Mouse (Mus musculus) adrenal gland (tissue): ENCODE measurements at regions not wholly inside any gene's neighbourhood (a gene's known extent, or its start where the extent isn't known, plus 50 kb on each side); places are given as distances from the start of the nearest gene placed in this dataset.
"Not testable (repeated sequence)": the region's sequence is repeated elsewhere in the genome, so short reads cannot be mapped to it uniquely, and the experiment has no call there.

Experiments
- intact Hi-C: fragments of 180-260 bp; cut with DNase I; formaldehyde crosslinking; loops from one replicate; pipeline ENCODE4 v1.15.1; 2025

DNA sequence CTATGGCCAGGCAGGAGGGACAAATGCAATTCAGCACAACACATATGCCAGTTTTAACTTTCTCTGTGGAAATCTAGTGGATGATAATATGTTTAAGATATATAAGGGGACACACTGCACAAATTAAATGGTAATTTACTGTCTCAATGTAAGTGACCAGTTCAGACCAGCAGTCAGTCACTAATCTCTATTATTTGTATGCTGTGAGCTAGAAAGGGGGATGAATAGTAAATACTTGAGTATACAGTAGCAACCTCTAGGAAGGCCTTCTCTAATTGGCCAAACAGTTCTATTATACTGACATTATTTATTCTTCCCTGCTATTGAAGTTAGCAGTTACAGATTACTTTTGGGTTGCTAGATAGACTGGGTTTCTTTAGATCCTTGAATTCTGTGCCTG is 391.2 kb downstream of the Fign start:
- intact Hi-C loops: no loop called here

DNA sequence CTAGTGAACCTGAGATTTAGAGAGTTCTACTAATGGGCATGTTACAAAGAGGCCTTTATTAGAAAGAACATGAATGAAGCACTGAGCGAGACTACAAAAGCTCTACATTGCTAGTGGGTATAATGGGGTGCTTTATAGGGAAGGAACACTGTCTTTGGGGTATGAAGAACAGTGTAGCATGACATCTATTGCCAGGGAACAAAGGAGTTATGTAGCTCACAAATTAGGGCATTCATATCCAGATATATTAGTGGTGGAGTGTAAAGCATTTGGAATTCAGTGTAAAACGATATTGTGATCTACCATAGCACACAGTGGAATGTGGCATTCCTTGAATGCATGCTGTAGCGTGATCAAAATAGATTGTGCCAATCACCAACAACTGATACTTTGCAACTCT is 391.7 kb downstream of the Fign start:
- intact Hi-C loops: no loop called here

DNA sequence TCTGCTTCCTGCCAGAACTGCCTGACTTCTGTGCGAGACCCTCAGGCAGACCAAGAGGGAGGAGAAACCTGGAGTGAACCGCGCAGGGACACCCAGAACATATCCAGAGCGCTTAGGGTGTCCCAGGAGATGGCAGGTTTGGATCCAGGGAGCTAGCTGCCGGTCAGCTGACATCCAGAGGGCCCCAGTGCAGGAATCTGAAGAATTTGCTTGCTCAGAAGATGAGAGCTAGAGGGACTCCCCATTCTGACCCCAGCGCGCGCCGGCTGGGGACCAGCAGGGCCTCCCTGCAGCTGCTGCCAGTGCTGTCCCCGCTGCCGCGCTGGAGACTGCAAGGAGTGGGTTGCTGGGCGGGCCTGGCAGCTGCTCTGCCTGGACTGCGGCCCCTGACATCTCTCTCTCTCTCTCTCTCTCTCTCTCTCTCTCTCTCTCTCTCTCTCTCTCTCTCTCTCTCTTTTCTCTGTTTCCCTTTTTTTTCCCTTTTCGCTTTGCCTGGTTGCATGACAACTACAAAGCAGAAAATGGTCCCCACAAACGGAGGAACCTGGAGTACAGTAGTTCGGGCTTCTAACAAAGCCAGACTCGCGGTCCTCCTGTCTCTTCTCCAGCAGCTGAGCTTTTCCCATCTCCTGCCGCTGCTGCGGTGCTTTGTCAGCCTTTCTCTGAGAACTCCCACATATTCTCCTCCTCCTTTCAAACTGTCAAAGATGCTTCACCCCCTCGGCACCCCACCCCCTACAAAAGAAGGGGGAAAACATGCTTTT is 395.3 kb downstream of the Fign start:
- intact Hi-C loops: loop anchor here (5.0 kb wide), 2 partner anchors 755 to 1155 kb away; no protein-coding TSS in a partner anchor

DNA sequence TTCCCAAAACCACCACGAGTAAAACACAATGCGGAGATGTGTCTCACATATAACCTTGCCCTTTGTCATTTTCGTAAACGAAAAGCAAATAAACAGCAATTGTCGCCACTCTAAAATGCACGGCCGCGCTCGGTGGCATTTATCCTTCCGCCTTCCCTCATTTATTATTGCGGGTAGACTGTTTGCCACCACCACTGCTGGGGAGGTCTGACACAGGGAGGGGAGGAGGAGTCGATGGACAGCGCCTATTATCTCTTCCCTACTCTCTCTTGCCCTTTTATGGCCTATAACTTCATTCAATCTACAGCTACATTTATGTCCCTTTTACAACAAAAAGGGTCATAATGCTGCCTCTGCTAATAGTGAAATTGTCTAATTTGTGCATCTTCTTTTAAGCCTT is 396.0 kb downstream of the Fign start:
- intact Hi-C loops: loop anchor here (5.0 kb wide), 2 partner anchors 755 to 1155 kb away; no protein-coding TSS in a partner anchor

DNA sequence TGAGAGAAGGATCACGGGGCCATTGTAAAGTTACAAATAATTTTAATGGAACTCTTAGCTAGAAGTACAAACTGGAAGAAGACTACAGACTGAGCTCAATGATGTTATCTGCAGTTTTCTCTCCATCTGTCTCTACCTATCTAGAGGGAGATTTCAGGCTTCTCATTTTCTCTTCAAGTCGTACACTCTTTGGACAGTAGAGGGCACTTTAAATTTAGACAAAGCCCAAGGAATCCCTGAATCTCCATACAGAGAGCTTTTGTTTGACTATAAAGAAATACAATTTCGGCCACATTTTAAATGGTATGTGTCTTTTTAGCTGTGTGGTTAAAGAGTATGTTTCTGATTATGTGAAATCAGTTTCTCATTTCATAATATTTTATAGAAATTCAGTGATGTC is 397.6 kb downstream of the Fign start:
- intact Hi-C loops: loop anchor here (5.0 kb wide), 2 partner anchors 757 to 1157 kb away; no protein-coding TSS in a partner anchor

DNA sequence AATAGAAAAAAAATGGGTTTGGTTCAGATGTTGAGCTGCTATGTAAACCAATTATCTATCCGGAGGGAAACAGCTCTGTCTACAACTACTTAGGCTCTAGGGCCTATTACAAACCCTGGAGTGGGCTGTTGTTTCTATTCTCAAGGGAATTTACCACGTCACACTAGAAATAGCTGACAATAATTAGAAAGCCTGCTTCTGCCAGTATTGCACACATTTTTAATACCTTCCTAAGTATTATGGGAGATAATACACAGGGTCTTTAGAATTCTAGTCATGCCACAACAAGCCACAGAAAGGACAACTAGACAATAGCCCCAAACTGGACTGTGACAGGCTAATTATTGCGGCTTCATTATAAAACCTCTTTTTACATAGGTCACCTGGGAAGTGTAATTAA is 428.1 kb downstream of the Fign start:
- intact Hi-C loops: no loop called here

DNA sequence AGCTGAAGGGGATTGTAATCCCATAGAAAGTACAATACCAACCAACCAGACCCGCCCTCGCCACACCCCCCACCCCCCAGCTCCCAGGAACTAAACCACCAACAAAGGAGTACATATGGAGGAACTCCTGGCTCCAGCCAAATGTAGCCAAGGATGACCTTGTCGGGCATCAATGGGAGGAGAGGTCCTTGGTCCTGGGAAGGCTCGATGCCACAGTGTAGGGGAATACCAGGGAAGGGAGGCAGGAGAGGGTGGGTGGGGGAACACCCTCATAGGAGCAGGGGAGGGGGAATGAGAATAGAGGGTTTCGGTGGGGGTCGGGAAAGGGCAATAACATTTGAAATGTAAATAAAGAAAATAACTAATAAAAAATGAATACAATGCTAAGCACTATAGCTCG is 429.1 kb downstream of the Fign start:
- intact Hi-C loops: no loop called here

DNA sequence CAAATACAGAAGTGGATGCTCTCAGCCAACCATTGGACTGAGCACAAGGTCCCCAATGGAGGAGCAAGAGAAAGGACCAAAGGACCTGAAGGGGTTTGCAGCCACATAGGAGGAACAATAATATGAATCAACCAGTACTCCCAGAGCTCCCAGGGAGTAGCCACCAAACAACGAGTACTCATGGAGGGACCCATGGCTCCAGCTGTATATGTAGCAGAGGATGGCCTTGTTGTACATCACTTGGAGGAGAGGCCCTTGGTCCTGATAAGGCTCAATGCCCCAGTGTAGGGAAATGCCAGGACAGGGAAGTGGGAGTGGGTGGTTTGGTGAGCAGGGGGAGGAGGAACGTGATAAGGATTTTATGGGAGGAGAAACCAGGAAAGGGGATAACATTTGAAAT is 437.9 kb downstream of the Fign start:
- intact Hi-C loops: not testable (repeated sequence)
